Mouse (Mus musculus): ENCODE measurements around the gene Pde3a.

- no peak for TF ChIP-seq CTCF (IDR thresholded peaks at IDR 0.05; ENCODE audit: low read depth)
- TF ChIP-seq EP300 (IDR thresholded peaks at IDR 0.05; ENCODE audit: low read depth): no peak
Measured at GRCm38 (mm10) chr6:141273685-141274084, 24.6 kb downstream of the Pde3a start.

Data from liver, embryonic 14.5 days (tissue).